Mouse (Mus musculus): Measurements from ENCODE around the gene Spint3.

The Spint3 gene

GRCm38 (mm10) chr2:164549963-164550894, 23.0 kb downstream of the Spint3 start:
- DNase-seq, result peak; percentile 29

GRCm38 (mm10) chr2:164549338-164549737, 23.9 kb downstream of the Spint3 start:
- DNase-seq, result no peak

GRCm38 (mm10) chr2:164544454-164545097, 28.7 kb downstream of the Spint3 start:
- DNase-seq, result no peak

- DNase-seq, result no peak
Measured at GRCm38 (mm10) chr2:164543745-164544144, 29.5 kb downstream of the Spint3 start.

- no peak for DNase-seq
Measured at GRCm38 (mm10) chr2:164542598-164542997, 30.7 kb downstream of the Spint3 start.

GRCm38 (mm10) chr2:164542132-164542531, 31.1 kb downstream of the Spint3 start:
- DNase-seq, result no peak

GRCm38 (mm10) chr2:164540652-164541427, 32.4 kb downstream of the Spint3 start:
- DNase-seq, result no peak

- no peak for DNase-seq
Measured at GRCm38 (mm10) chr2:164537003-164537402, 36.3 kb downstream of the Spint3 start.

GRCm38 (mm10) chr2:164534315-164534714, 38.9 kb downstream of the Spint3 start:
- DNase-seq, result no peak

GRCm38 (mm10) chr2:164531169-164531568, 42.1 kb downstream of the Spint3 start:
- peak; percentile 66 for DNase-seq

GRCm38 (mm10) chr2:164528557-164528956, 44.7 kb downstream of the Spint3 start:
- no peak for DNase-seq

GRCm38 (mm10) chr2:164523301-164523773, 49.9 kb downstream of the Spint3 start:
- no peak for DNase-seq

GRCm38 (mm10) chr2:164522280-164522679, 51.0 kb downstream of the Spint3 start:
- DNase-seq, result no peak

- no peak for DNase-seq
Measured at GRCm38 (mm10) chr2:164521841-164522240, 51.4 kb downstream of the Spint3 start.

GRCm38 (mm10) chr2:164520782-164521181, 52.5 kb downstream of the Spint3 start:
- peak; percentile 72 for DNase-seq

All from embryo, embryonic 11 days (tissue).